Mouse (Mus musculus) T-helper 17 cell (primary cell): Measurements from ENCODE around the gene Atp6v1c2.

Source experiments
- in situ Hi-C, 2 experiments: fragments of 300-600 bp; cut with MboI, MseI; formaldehyde crosslinking; loops; 1 replicate in 1 of 2; 2 replicates in 1 of 2; pipeline ENCODE4 v1.15.1; 2025; ENCODE audit warnings: high pct_unique_total_duplicates in 2 of 2

Gene Atp6v1c2

GRCm38 (mm10) chr12:17265971-17266672 lies 63.0 kb downstream of the Atp6v1c2 start, which contains the start of gene Pdia6:
TSS of gene Pdia6 (plus strand) at chr12:17266545.
- in situ Hi-C loops: loop anchor here in 1 of 2 experiments (5.0 kb wide), 1 partner anchor 1264 kb away; no protein-coding TSS in a partner anchor

GRCm38 (mm10) chr12:17264826-17265225 lies 64.3 kb downstream of the Atp6v1c2 start:
- in situ Hi-C loops: loop anchor here in 1 of 2 experiments (5.0 kb wide), 1 partner anchor 1263 kb away; no protein-coding TSS in a partner anchor

DNA sequence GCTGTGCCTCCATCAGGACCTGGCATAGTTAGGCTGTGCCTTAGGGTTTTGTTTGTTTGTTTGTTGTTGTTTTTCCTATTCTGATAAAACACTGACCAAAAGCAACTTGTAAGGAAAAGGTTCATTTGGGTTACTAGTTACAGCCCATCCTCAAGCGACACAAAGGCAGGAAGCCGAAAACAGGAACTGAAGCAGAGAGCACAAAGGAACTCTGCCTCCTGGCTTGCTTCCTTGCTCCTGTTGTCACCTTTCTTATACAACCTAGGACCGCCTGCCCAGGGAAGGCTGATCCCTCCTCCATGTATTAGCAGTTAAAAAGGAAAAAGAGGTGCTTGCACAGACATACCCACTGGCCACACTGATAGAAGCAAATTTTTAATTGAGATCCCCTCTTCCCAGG lies 65.3 kb downstream of the Atp6v1c2 start:
- in situ Hi-C loops: no loop called here

DNA sequence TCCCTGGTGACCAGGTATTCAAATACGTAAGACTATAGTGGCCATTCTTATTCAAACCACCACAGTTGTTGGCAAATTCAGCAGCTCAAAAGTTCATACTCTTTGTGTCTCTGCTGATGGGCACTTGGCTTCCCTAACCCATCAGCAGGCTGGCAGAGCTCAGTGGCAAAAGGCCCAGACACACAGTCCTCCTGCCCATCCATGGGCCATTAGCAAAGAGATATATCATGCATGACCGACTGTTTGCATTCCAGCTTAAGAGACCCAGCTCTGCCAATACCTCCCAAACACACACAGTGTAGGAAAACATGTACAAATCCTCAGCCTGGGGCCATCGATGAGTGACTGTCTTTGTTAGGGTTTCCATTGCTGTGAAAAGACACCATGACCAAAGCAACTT lies 68.2 kb downstream of the Atp6v1c2 start:
- in situ Hi-C loops: no loop called here

DNA sequence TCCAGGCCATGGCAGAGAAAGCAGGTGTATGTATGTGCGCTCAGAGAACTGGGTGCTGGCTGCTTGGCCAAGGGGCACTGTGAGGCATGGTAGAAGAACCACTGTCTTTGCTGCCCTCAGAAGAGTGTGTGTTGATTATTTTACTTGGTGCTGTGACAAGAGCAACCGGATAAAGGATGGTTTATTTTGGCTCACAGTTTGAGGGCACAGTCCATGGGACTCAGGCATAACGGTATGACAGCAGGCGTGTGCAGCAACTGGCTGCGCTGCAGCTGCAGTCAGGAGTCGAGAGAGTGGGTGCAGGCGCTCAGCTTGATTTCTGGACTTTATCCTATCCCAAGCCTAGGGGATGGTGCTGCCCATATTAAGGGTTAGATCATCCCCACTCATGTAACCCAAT lies 70.7 kb downstream of the Atp6v1c2 start:
- in situ Hi-C loops: loop anchor here in 1 of 2 experiments (10.0 kb wide), 1 partner anchor 444 kb away; the partner anchor contains the start of gene E2f6

- in situ Hi-C loops: loop anchor here in 1 of 2 experiments (10.0 kb wide), 1 partner anchor 442 kb away; the partner anchor contains the start of gene E2f6
Measured at GRCm38 (mm10) chr12:17256905-17257304, 72.3 kb downstream of the Atp6v1c2 start.

DNA sequence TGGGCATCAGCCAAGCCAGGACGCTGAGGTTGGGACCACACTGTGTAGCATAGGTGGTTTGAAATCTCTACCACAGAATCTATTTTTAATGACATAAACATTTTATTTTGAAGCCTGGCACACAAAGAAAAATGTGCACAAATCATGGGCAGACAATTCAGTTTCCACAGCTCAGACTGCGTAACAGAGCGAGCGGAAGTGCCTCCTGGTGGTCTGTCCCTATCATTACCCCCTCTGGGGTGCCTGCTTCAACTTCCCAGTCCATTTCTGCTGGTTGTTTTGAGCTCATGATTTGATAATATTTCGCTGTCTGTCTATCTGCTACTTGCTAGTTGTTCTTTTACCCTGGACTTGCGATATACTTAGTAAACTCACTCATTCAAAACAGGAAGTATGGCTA lies 73.6 kb downstream of the Atp6v1c2 start:
- in situ Hi-C loops: loop anchor here in 1 of 2 experiments (10.0 kb wide), 1 partner anchor 441 kb away; the partner anchor contains the start of gene E2f6

- in situ Hi-C loops: loop anchor here (5.0 to 10.0 kb wide), 2 partner anchors 221 to 438 kb away; partner anchors contain the start of gene E2f6 (in 1 of the 2)
Measured at GRCm38 (mm10) chr12:17253069-17253468, 76.1 kb downstream of the Atp6v1c2 start.

- in situ Hi-C loops: loop anchor here (5.0 to 10.0 kb wide), 2 partner anchors 219 to 436 kb away; partner anchors contain the start of gene E2f6 (in 1 of the 2)
Measured at GRCm38 (mm10) chr12:17250962-17251361, 78.2 kb downstream of the Atp6v1c2 start.

GRCm38 (mm10) chr12:17242041-17242440 lies 87.1 kb downstream of the Atp6v1c2 start:
- in situ Hi-C loops: no loop called here

DNA sequence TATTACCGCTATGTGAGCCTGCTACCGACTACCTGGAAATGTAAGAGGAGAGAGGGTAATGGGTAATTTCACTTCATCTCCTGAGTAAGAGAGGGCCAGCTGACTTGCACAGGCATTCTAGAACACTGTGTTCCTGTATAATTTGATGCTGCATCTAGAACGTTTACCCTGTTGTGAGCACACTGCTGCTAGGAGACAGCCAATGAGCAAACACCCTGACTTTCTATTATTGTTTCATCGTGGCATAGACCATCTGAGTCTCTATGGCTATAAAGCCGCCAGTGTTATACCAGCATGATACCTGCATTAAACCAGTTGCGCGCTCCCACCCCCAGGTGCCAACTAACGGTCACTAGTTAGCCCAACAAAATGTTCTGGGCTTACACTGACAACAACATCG lies 87.5 kb downstream of the Atp6v1c2 start:
- in situ Hi-C loops: no loop called here

DNA sequence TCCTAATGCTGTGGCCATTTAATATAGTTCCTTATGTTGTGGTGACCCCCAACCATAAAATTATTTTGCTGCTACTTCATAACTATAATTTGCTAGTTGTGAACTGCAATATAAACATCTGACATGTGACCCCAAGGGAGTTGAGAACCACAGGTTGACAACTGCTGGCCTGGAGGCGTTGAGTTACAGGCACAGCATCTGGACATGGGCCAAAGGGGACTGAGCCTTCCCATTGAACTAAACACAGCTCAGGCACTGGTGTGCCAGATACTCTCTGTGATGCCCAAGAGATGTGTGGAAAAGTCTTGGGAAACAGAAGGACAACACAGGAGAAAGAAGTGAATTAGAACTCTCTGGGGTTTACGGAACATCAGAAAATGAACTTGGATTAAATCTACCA lies 88.1 kb downstream of the Atp6v1c2 start:
- in situ Hi-C loops: no loop called here

DNA sequence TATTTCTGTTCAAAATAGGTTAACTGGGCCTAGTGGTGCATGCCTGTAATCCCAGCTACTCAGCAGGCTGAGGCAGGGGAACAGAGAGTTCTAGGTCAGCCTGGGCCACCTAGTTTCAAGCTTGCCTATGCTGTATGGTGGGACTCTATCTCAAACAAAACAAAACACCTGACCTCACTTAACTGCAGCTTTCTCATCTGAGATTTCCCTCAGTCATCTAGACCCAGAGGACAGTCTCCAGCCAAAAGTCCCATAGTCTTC lies 89.8 kb downstream of the Atp6v1c2 start:
- in situ Hi-C loops: no loop called here

- in situ Hi-C loops: no loop called here
Measured at GRCm38 (mm10) chr12:17238588-17239427, 90.4 kb downstream of the Atp6v1c2 start.

GRCm38 (mm10) chr12:17235535-17236313 lies 93.4 kb downstream of the Atp6v1c2 start:
- in situ Hi-C loops: no loop called here
